Mouse (Mus musculus) kidney, postnatal 10 days (tissue): Measurements from ENCODE around the gene Irf3.

Experiments used
- DNase-seq: peaks from one replicate; pipeline ENCODE4 v3.0.0; 2021; ENCODE audit warnings: mixed read lengths

Irf3 gene

GRCm38 (mm10) chr7:44974383-44975116, 22.9 kb upstream of the Irf3 start, which contains the start of gene Cpt1c:
Gene Cpt1c (minus strand): TSS chr7:44974851.
- DNase-seq: peak; percentile 88

- no peak for DNase-seq
Observed at GRCm38 (mm10) chr7:44975117-44975419, 22.4 kb upstream of the Irf3 start.

GRCm38 (mm10) chr7:44978300-44978699, 19.1 kb upstream of the Irf3 start:
- DNase-seq: no peak

GRCm38 (mm10) chr7:44981539-44981938, 15.9 kb upstream of the Irf3 start:
- DNase-seq: no peak

GRCm38 (mm10) chr7:44983085-44983484, 14.4 kb upstream of the Irf3 start:
- peak; percentile 94 for DNase-seq

GRCm38 (mm10) chr7:44983944-44984832, 13.3 kb upstream of the Irf3 start:
- no peak for DNase-seq

- DNase-seq: no peak
Observed at GRCm38 (mm10) chr7:44984833-44985164, 12.6 kb upstream of the Irf3 start.

- DNase-seq: peak; percentile 87
Observed at GRCm38 (mm10) chr7:44985595-44986191, 11.8 kb upstream of the Irf3 start.

- peak; percentile 97 for DNase-seq
Observed at GRCm38 (mm10) chr7:44986192-44986878, 11.1 kb upstream of the Irf3 start, which contains the start of gene Prmt1. Gene Prmt1 (minus strand): TSS chr7:44986568.

- DNase-seq: no peak
Observed at GRCm38 (mm10) chr7:44986879-44987718, 10.3 kb upstream of the Irf3 start.

- no peak for DNase-seq
Observed at GRCm38 (mm10) chr7:44996672-44997071, 776 bp upstream of the Irf3 start.

GRCm38 (mm10) chr7:44997940-44998428, 536 bp downstream of the Irf3 start:
- DNase-seq: no peak

- peak; percentile 78 for DNase-seq
Observed at GRCm38 (mm10) chr7:44998501-44998955, 1.1 kb downstream of the Irf3 start, which contains the start of gene Bcl2l12. Gene Bcl2l12 (minus strand): TSS chr7:44998712.

GRCm38 (mm10) chr7:44999753-45000152, 2.3 kb downstream of the Irf3 start:
- no peak for DNase-seq

- no peak for DNase-seq
Observed at GRCm38 (mm10) chr7:45000539-45001114, 3.2 kb downstream of the Irf3 start.

- DNase-seq: no peak
Observed at GRCm38 (mm10) chr7:45002440-45002839, 5.0 kb downstream of the Irf3 start.

- peak; percentile 60 for DNase-seq
Observed at GRCm38 (mm10) chr7:45004546-45004945, 7.1 kb downstream of the Irf3 start.

GRCm38 (mm10) chr7:45005321-45005992, 8.0 kb downstream of the Irf3 start:
- DNase-seq: no peak

- no peak for DNase-seq
Observed at GRCm38 (mm10) chr7:45006503-45006902, 9.1 kb downstream of the Irf3 start.

- no peak for DNase-seq
Observed at GRCm38 (mm10) chr7:45007141-45007540, 9.7 kb downstream of the Irf3 start.

GRCm38 (mm10) chr7:45007846-45008245, 10.4 kb downstream of the Irf3 start:
- no peak for DNase-seq
